ENCODE assay signal across 22 mouse cellular contexts in genomic region chr17:51826461-51826860, GRCm38 (mm10). TPM values are rescaled to one million over a fixed set of nuclear protein-coding genes. Genes with fewer than 3 reads are reported as not detected.
DNase-seq lines count a peak whose midpoint lies in the region; ATAC-seq lines count a peak whose summit lies in the region.
"Had no signal": no experiment of that assay in that cellular context is flagged by ENCODE, and none has a peak within 500 bp of the region (broad histone marks: within the 10 kb centered on the region; RNA-seq: fewer than 3 reads in every experiment).

No protein-coding gene starts in this region.

- H3K9me3 ChIP-seq in hindbrain, embryonic 16.5 days (ENCODE audit: control insufficient read depth, low read length): no peaks in the 10 kb centered on the region
- H3K9me3 ChIP-seq in kidney, embryonic 15.5 days (replicated peaks): no peaks in the 10 kb centered on the region
- H3K9me3 ChIP-seq: forebrain, embryonic 12.5 days; heart, embryonic 10.5 days; neural tube, embryonic 15.5 days; stomach, embryonic 15.5 days had no signal

- peaks cover 4% of the 10 kb centered on the region; the same call in 1 of the 2 replicates for H3K27me3 ChIP-seq in hindbrain, embryonic 16.5 days (replicated peaks; ENCODE audit: control insufficient read depth, insufficient read depth, low read length)
- peaks cover 60% of the 10 kb centered on the region for H3K27me3 ChIP-seq in kidney, embryonic 15.5 days
- H3K27me3 ChIP-seq: CH12.LX had no signal

- no peak overlapping the region for H3K4me3 ChIP-seq in hindbrain, embryonic 16.5 days (ENCODE audit: low read length)
- no peak overlapping the region for H3K4me3 ChIP-seq in kidney, embryonic 15.5 days (replicated peaks)
- H3K4me3 ChIP-seq: forebrain, embryonic 12.5 days; heart, embryonic 10.5 days; neural tube, embryonic 15.5 days; stomach, embryonic 15.5 days had no signal

- peak; percentile 36 to 39 for DNase-seq in B cell, adult 2 months
- peak; percentile 83 for DNase-seq in induced T-regulatory cell, adult 2 months (ENCODE audit: low read depth)
- peak; percentile 80 for DNase-seq in thymus, postnatal 0 days (ENCODE audit: low spot score)
- no peak for DNase-seq in cerebellum, adult 11 months
- DNase-seq: cerebellum, adult 9-11 months; embryo, embryonic 11 days; gastrocnemius, postnatal 36 days; kidney, adult 8-10 months; kidney, postnatal 4 days; liver; lung, adult 18-20 months; lung, postnatal 36 days had no signal

- peaks cover 2% of the 10 kb centered on the region; the same call in 1 of the 2 replicates for H3K4me1 ChIP-seq in hindbrain, embryonic 16.5 days (ENCODE audit: control insufficient read depth, insufficient read depth, low read depth, low read length)
- H3K4me1 ChIP-seq in kidney, embryonic 15.5 days: peaks cover 2% of the 10 kb centered on the region

- no peak overlapping the region for H3K27ac ChIP-seq in hindbrain, embryonic 16.5 days (ENCODE audit: low read depth, low read length)
- no peak overlapping the region for H3K27ac ChIP-seq in kidney, embryonic 15.5 days
- H3K27ac ChIP-seq: forebrain, embryonic 12.5 days; heart, embryonic 10.5 days; hindbrain, embryonic 14.5 days; neural tube, embryonic 15.5 days; stomach, embryonic 15.5 days had no signal

- no peak overlapping the region for H3K4me2 ChIP-seq in hindbrain, embryonic 16.5 days (ENCODE audit: low read length)
- H3K4me2 ChIP-seq in kidney, embryonic 15.5 days: no peak overlapping the region
- H3K4me2 ChIP-seq: forebrain, embryonic 12.5 days; hindbrain, embryonic 14.5 days; midbrain, embryonic 11.5 days; neural tube, embryonic 15.5 days; stomach, embryonic 15.5 days had no signal

- ATAC-seq in CD4-positive, CD25-positive, alpha-beta regulatory T cell, adult 4 months: peak; percentile 75
- no peak for ATAC-seq in hindbrain, embryonic 16.5 days
- ATAC-seq in kidney, embryonic 15.5 days (replicated peaks; ENCODE audit: low FRiP score): no peak

- 75% methylated on average over 4 of the region's 4 CpGs for WGBS in hindbrain, embryonic 16.5 days
- WGBS in kidney, embryonic 15.5 days: 54% methylated on average over 4 of the region's 4 CpGs

- no peaks in the 10 kb centered on the region for H3K36me3 ChIP-seq in hindbrain, embryonic 16.5 days (ENCODE audit: control insufficient read depth, insufficient read depth, low read length)
- H3K36me3 ChIP-seq in kidney, embryonic 15.5 days: no peaks in the 10 kb centered on the region
- H3K36me3 ChIP-seq: forebrain, embryonic 12.5 days; heart, embryonic 10.5 days; neural tube, embryonic 15.5 days; stomach, embryonic 15.5 days had no signal

- no peak overlapping the region for H3K9ac ChIP-seq in hindbrain, embryonic 16.5 days (ENCODE audit: low read depth, low read length)
- H3K9ac ChIP-seq in kidney, embryonic 15.5 days: no peak overlapping the region
- H3K9ac ChIP-seq: forebrain, embryonic 12.5 days; hindbrain, embryonic 14.5 days; neural tube, embryonic 15.5 days; stomach, embryonic 15.5 days had no signal

RNA-seq across cellular contexts. Expression of gene Satb1, which starts 6.6 kb away (rescaled TPM):
- polyA plus RNA-seq in CD4-positive, CD25-positive, alpha-beta regulatory T cell, adult 4 months (2017; shearing (Covaris generic)): 10 to 100 TPM; 49.5 to 77.2 TPM
- polyA plus RNA-seq in thymus, postnatal 0 days (2015; fragmentation: Nextera tagmentation; extraction: Ambion mirVana): 728 and 901 TPM in 2 replicates
- 27.4 and 33.7 TPM in 2 replicates for polyA plus RNA-seq in hindbrain, embryonic 16.5 days (2015; fragmentation: Nextera tagmentation; extraction: Ambion mirVana)
- polyA plus RNA-seq in kidney, embryonic 15.5 days (2015; fragmentation: Nextera tagmentation; extraction: Ambion mirVana): 6.7 and 7.4 TPM in 2 replicates
